Mouse (Mus musculus) heart, embryonic 12.5 days (tissue): ENCODE measurements at regions not wholly inside any gene's neighbourhood (a gene's known extent, or its start where the extent isn't known, plus 50 kb on each side); places are given as distances from the start of the nearest gene placed in this dataset.

ENCODE experiments used
- ATAC-seq: fragments of 200-750 bp; cut with Nextera tagmentation; 2 replicates; pipeline ENCODE4 v1.8.0; 2017; ENCODE audit warnings: moderate TSS enrichment, moderate library complexity; ENCODE audit not compliant: insufficient number of reproducible peaks, low FRiP score
- H3K27ac ChIP-seq: fragments of 300-500 bp; sonication (generic); 2 replicates; pipeline ENCODE4 v1.5.1; 2016; ENCODE audit warnings: mild to moderate bottlenecking, moderate library complexity; ENCODE audit not compliant: poor library complexity, severe bottlenecking
- H3K27me3 ChIP-seq: fragments of 300-500 bp; sonication (generic); replicated peaks from 2 replicates; pipeline ENCODE4 v1.6.1; 2016; ENCODE audit warnings: mild to moderate bottlenecking, moderate library complexity
- H3K36me3 ChIP-seq: fragments of 300-500 bp; sonication (generic); 2 replicates; pipeline ENCODE4 v1.6.1; 2016; ENCODE audit warnings: mild to moderate bottlenecking, moderate library complexity
- H3K4me1 ChIP-seq: fragments of 300-500 bp; sonication (generic); replicated peaks from 2 replicates; pipeline ENCODE4 v1.6.1; 2016; ENCODE audit warnings: mild to moderate bottlenecking
- H3K4me2 ChIP-seq: fragments of 300-500 bp; sonication (generic); 2 replicates; pipeline ENCODE4 v1.6.1; 2016; ENCODE audit warnings: mild to moderate bottlenecking, moderate library complexity
- H3K4me3 ChIP-seq: fragments of 300-500 bp; sonication (generic); 2 replicates; pipeline ENCODE4 v1.5.1; 2016; ENCODE audit warnings: mild to moderate bottlenecking
- H3K9ac ChIP-seq: fragments of 300-500 bp; sonication (generic); 2 replicates; pipeline ENCODE4 v1.6.1; 2016; ENCODE audit warnings: mild to moderate bottlenecking, moderate library complexity
- H3K9me3 ChIP-seq: fragments of 300-500 bp; sonication (generic); replicated peaks from 2 replicates; pipeline ENCODE4 v1.6.1; 2016; ENCODE audit warnings: mild to moderate bottlenecking, moderate library complexity
- WGBS: fragments of 180-500 bp; shearing (Covaris S2); methylation state at CpG from one replicate; pipeline ENCODE4 v1.1.7; 2016; 5-methylcytosine and 5-hydroxymethylcytosine counted together

GRCm38 (mm10) chr10:46057362-46058198, 480.0 kb downstream of the Hace1 start:
- Histone ChIP-seq H3K27ac (no peak overlapping the region), H3K4me3 (no peak overlapping the region), H3K4me1 (no peaks in the 10 kb centered on the region), H3K9me3 (no peaks in the 10 kb centered on the region), H3K9ac (no peak overlapping the region), H3K27me3 (no peaks in the 10 kb centered on the region), H3K36me3 (no peaks in the 10 kb centered on the region), H3K4me2 (no peak overlapping the region)
- WGBS = 37% methylated on average over 14 of the region's 14 CpGs
- no peak for ATAC-seq

GRCm38 (mm10) chr10:46058199-46058472, 480.5 kb downstream of the Hace1 start:
- Histone ChIP-seq H3K4me2 (no peak overlapping the region), H3K9me3 (no peaks in the 10 kb centered on the region), H3K27me3 (no peaks in the 10 kb centered on the region), H3K27ac (no peak overlapping the region), H3K4me3 (no peak overlapping the region), H3K4me1 (no peaks in the 10 kb centered on the region), H3K9ac (no peak overlapping the region), H3K36me3 (no peaks in the 10 kb centered on the region)
- WGBS = 77% methylated on average over 5 of the region's 5 CpGs
- no peak for ATAC-seq

DNA sequence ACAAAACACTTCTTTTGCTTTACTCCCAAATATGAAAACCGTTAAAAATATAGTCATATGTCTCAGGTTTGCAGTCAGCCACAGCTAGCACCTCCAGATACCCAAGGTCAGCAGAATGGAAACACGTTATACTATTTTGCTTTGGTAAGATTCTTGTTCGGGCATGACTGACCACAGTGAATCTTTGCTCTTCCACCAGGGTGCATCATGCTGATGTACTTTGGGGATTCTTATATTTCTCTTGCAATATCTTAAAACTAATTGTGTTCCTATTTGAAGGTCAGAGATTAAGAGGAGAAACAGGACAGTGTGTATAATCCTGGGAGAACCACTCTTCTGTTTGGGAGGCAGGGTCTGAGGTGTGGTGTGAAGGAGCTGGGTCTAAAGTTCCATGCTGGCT, 481.7 kb downstream of the Hace1 start:
- no peak overlapping the region for H3K4me3 ChIP-seq
- H3K27me3 ChIP-seq = no peaks in the 10 kb centered on the region
- no peak overlapping the region for H3K9ac ChIP-seq
- no peak for ATAC-seq
- no peak overlapping the region for H3K4me2 ChIP-seq
- WGBS = 75% methylated on average over 3 of the region's 3 CpGs
- no peak overlapping the region for H3K27ac ChIP-seq
- no peaks in the 10 kb centered on the region for H3K36me3 ChIP-seq
- no peaks in the 10 kb centered on the region for H3K4me1 ChIP-seq
- no peaks in the 10 kb centered on the region for H3K9me3 ChIP-seq

DNA sequence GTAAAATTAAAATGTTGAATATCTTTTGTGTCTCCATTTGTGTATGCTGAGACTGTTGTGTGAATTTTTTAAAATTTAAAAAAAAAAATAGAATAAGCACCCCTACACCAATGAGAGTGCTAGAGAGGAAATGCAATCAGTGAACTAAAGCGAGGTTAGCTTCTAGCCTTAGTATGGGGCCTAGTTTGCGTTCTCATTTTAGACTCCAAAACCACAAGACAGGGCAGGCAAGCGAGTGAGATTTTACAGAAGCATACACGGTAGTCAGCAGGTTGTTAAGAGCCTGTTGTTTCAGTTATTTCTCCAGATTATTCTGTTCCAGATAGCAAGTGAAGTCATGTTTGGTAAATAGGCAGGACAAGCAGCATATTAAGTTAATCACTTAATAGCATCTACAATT, 486.2 kb downstream of the Hace1 start:
- no peak for ATAC-seq
- H3K9ac ChIP-seq = no peak overlapping the region
- H3K27ac ChIP-seq = no peak overlapping the region
- H3K9me3 ChIP-seq = no peaks in the 10 kb centered on the region
- H3K4me2 ChIP-seq = no peak overlapping the region
- H3K27me3 ChIP-seq = no peaks in the 10 kb centered on the region
- no peaks in the 10 kb centered on the region for H3K4me1 ChIP-seq
- 83% methylated on average over 4 of the region's 4 CpGs for WGBS
- H3K36me3 ChIP-seq = no peaks in the 10 kb centered on the region
- no peak overlapping the region for H3K4me3 ChIP-seq

GRCm38 (mm10) chr10:46070766-46071165, 493.1 kb downstream of the Hace1 start:
- no peak for ATAC-seq
- 84% methylated on average over 3 of the region's 3 CpGs for WGBS
- no peak overlapping the region for H3K9ac ChIP-seq
- H3K27ac ChIP-seq = no peak overlapping the region
- no peaks in the 10 kb centered on the region for H3K4me1 ChIP-seq
- no peaks in the 10 kb centered on the region for H3K27me3 ChIP-seq
- H3K4me3 ChIP-seq = no peak overlapping the region
- H3K36me3 ChIP-seq = no peaks in the 10 kb centered on the region
- H3K9me3 ChIP-seq = no peaks in the 10 kb centered on the region
- H3K4me2 ChIP-seq = no peak overlapping the region

DNA sequence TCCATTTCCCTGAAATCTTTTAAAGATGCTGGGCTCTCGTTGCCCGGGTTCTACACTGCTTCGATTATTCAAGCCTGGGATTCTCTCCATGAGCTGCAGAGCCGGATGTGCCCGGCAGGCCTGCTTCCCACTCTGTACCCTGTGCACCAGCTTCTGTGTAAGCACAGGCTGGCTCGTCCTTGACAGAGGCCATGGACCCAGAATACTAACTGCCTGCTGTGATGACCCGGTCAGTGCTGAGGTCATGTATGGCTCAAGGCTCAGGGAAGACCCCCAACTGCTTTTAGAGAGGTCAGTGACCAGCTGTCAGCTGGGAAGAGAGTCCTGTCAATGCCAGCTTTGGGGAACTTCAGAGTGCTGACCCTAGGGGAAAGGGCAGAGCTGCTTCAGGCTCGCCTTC, 493.6 kb downstream of the Hace1 start:
- ATAC-seq = no peak
- H3K4me2 ChIP-seq = no peak overlapping the region

DNA sequence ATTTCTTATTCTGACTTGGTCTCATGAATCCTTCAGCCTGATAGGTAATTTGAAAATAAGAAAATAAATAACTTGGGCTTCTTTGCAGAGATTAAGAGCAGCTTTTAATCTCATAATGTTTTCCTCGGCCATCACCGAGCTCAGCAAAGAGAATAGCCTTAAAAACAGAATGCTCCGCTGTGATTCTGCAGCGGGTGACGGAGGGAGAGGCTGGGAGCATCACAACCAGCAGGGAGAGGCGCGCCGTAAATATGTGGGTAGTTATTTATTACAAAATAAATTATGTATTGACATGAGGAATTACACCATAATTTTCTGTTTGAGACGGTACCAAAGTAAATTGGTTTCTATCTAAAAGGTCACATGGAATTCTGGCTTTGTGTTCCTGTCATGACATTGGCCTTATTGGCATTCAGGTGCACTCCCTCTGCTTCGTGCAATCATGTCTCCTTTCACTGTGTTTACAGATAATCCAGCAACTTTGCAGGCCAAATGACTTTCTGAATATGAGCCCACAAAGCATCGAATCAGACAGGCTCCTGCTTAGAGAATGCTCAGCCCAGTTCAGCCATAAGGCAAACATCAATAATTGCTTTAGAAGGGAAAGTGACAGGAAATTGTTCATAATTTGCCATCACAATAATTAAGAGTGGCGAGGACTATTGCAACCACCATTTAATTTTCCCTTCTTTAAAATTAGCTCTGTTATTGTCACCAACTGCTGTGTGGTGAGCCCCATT, 494.4 kb downstream of the Hace1 start:
- H3K4me3 ChIP-seq = no peak overlapping the region
- no peak overlapping the region for H3K4me2 ChIP-seq
- H3K4me1 ChIP-seq = peaks cover 6% of the 10 kb centered on the region; the same call in 1 of the 2 replicates
- no peaks in the 10 kb centered on the region for H3K27me3 ChIP-seq
- 82% methylated on average over 12 of the region's 12 CpGs for WGBS
- no peaks in the 10 kb centered on the region for H3K36me3 ChIP-seq
- H3K9ac ChIP-seq = no peak overlapping the region
- H3K9me3 ChIP-seq = no peaks in the 10 kb centered on the region
- ATAC-seq = no peak
- no peak overlapping the region for H3K27ac ChIP-seq

More for the DNA sequence above, 493.6 kb downstream of the Hace1 start:
- 62% methylated on average over 8 of the region's 8 CpGs for WGBS
- H3K27me3 ChIP-seq = no peaks in the 10 kb centered on the region
- no peak overlapping the region for H3K27ac ChIP-seq
- no peaks in the 10 kb centered on the region for H3K4me1 ChIP-seq
- no peak overlapping the region for H3K4me3 ChIP-seq
- no peaks in the 10 kb centered on the region for H3K9me3 ChIP-seq
- H3K9ac ChIP-seq = no peak overlapping the region
- H3K36me3 ChIP-seq = no peaks in the 10 kb centered on the region

DNA sequence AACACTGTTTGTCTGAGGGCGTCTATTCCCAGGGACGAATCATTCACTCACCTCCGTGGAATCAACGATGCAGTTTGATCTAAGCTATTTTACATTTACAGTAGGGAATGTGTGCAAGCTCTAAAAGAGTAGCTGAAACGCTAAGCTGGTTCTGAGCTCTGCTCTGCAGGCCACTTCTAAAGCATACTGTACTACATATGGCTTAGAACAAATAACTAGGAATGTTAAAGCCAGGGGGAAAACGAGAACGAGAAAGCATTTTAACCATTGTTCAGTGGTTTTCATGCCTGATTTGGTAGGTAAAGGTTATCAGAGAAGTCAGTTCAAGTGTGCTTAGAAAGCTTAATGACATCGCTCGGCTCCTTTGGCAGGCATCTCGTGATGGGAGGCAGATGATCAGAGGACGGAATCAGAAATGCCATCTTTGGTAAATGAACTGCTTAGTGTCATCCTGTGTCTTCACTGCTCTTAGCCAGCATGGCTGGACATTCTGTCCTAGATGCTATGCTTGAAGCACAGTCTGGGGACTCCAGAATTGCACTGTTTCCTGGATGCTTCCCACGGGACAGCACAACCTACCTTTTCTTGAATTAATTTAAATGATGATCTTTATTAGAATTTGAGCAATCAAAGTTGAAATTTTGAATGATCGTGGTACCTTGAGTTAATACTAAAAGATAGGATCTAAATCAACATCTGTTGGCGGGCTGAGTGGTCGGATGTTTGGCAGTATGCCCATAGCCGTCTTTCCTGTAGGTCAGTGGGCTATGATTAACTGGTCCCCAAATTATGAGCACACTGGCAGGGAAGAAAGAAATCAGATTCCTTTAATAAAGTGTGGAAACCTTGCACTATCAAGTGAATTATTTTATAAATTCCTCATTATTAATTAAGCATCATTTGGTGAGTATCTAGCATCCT, 495.2 kb downstream of the Hace1 start:
- Histone ChIP-seq H3K4me2 (no peak overlapping the region), H3K27ac (no peak overlapping the region)
- 65% methylated on average over 16 of the region's 16 CpGs for WGBS

GRCm38 (mm10) chr10:46087766-46088165, 510.1 kb downstream of the Hace1 start:
- Histone ChIP-seq H3K4me2 (no peak overlapping the region), H3K27ac (no peak overlapping the region), H3K9ac (no peak overlapping the region), H3K4me3 (no peak overlapping the region), H3K27me3 (no peaks in the 10 kb centered on the region), H3K4me1 (no peaks in the 10 kb centered on the region), H3K9me3 (no peaks in the 10 kb centered on the region), H3K36me3 (no peaks in the 10 kb centered on the region)
- ATAC-seq = no peak
- WGBS = 58% methylated on average over 4 of the region's 4 CpGs

More for the DNA sequence above, 495.2 kb downstream of the Hace1 start:
- no peaks in the 10 kb centered on the region for H3K9me3 ChIP-seq
- H3K4me3 ChIP-seq = no peak overlapping the region
- ATAC-seq = no peak
- H3K27me3 ChIP-seq = no peaks in the 10 kb centered on the region
- H3K9ac ChIP-seq = no peak overlapping the region
- peaks cover 8% of the 10 kb centered on the region; the same call in 1 of the 2 replicates for H3K4me1 ChIP-seq
- no peaks in the 10 kb centered on the region for H3K36me3 ChIP-seq

DNA sequence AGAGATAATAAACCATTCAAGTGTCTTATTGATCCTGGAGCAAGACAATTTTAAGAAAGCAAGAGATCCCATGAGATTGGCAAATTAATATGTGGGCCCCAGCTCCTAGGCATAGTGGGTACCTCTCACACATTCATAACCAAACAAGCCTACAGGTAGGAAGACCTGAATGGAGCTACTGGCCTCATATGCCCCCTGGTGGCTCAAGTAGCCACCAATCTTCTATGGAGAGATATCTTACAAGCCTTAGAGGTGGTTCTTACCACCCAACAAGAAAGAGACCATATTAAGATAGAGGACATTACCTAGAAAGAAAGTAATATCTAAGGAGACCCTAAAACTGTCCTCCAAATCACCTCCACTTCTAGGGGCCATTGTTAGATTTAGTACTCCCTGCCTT, 523.2 kb downstream of the Hace1 start:
- Histone ChIP-seq H3K9me3 (no peaks in the 10 kb centered on the region; the same call in 1 of the 2 replicates), H3K36me3 (no peaks in the 10 kb centered on the region), H3K4me1 (no peaks in the 10 kb centered on the region), H3K9ac (no peak overlapping the region), H3K27ac (no peak overlapping the region), H3K4me2 (no peak overlapping the region), H3K27me3 (no peaks in the 10 kb centered on the region), H3K4me3 (no peak overlapping the region)
- ATAC-seq = no peak

GRCm38 (mm10) chr10:46108810-46109209, 531.2 kb downstream of the Hace1 start:
- Histone ChIP-seq H3K36me3 (no peaks in the 10 kb centered on the region), H3K4me3 (no peak overlapping the region), H3K27ac (no peak overlapping the region), H3K9me3 (no peaks in the 10 kb centered on the region), H3K9ac (no peak overlapping the region), H3K4me2 (no peak overlapping the region), H3K27me3 (no peaks in the 10 kb centered on the region), H3K4me1 (no peaks in the 10 kb centered on the region)
- WGBS = 74% methylated on average over 4 of the region's 4 CpGs
- no peak for ATAC-seq
